Mouse (Mus musculus): ENCODE measurements around the gene Dync1h1.

The Dync1h1 gene

DNA sequence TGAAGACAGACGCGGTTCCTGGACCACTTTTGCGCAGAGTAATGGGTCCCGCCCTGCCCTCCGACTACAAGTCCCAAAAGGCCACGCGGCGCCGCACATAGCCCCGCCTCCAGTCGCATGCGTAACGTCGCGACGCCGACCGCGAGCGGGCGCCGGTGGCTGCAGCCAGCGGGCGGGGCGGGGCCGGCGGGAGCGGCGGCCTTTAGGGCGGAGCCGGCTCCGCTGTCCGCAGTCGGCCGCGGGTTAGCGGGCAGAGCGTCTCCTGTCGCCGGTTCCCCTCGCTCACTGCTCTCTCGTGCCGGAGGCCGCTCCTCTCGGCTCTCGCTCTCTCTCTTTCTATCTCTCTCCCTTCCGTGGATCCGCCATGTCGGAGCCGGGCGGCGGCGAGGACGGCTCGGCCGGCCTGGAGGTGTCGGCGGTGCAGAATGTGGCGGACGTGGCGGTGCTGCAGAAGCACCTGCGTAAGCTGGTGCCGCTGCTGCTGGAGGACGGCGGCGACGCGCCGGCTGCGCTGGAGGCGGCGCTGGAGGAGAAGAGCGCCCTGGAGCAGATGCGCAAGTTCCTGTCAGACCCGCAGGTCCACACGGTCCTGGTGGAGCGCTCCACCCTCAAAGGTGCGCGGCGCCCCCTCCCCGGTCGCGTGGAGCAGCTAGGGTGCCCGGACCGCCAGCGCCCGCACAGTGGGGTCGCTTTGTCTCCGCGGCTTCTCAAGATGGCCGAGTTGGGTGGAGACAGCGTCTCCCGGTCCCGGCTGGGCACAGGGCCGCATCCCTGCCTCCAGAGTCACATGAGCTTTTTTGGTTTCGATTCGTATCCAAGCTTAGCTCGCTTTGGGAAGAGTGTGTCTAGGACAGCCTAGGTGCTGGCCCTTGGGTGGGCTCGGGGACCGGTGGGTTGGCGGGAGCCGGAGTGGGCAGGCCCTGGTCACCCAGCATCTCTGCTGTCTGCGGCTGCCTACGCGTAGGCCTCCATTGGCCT, at the start of gene Dync1h1:
TSS of gene Dync1h1 (plus strand) at position 212 of the 978 bp plus-strand sequence.
- DNase-seq, result peak; percentile 92

GRCm38 (mm10) chr12:110552113-110552512, 49.1 kb upstream of the Dync1h1 start:
- no peak for DNase-seq

- DNase-seq, result no peak
Measured at GRCm38 (mm10) chr12:110553362-110553761, 47.9 kb upstream of the Dync1h1 start.

DNA sequence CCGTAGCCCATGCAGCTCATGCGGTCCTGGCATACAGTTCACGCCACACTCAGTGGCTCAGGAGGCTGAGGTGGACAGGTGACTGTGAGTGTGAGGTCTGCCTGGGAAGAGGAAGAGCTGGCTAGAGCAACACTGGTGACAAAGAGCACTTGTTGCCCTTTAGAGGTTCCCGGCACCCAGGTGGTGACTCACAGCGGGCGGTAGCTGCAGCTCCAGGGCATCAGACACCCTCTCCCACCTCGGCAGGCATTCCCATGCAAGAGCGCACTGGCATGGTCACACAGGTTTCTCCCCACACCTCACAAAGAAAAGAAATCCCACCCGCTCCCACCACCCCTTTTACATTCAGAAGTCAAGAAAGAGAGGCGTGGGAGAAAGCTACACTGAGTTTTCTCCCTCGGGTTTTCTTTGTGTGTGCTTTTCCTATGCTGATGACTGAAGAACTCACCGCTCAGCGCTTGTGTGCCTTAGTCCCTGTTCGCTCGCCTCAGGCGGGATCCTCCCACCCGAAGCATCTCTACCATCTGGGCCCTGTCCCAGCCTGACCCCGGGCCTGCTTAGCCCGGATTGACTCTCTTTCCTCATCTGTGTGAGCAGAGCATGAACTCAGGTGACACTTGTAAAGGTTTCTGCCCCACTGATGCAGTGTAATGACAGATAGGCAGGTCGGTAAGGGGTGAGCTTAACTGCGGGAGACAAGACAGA, 45.6 kb upstream of the Dync1h1 start:
- DNase-seq, result no peak

GRCm38 (mm10) chr12:110556861-110557628, 44.2 kb upstream of the Dync1h1 start:
- no peak for DNase-seq

- no peak for DNase-seq
Measured at GRCm38 (mm10) chr12:110558175-110558574, 43.1 kb upstream of the Dync1h1 start.

GRCm38 (mm10) chr12:110563383-110563782, 37.9 kb upstream of the Dync1h1 start:
- no peak for DNase-seq

DNA sequence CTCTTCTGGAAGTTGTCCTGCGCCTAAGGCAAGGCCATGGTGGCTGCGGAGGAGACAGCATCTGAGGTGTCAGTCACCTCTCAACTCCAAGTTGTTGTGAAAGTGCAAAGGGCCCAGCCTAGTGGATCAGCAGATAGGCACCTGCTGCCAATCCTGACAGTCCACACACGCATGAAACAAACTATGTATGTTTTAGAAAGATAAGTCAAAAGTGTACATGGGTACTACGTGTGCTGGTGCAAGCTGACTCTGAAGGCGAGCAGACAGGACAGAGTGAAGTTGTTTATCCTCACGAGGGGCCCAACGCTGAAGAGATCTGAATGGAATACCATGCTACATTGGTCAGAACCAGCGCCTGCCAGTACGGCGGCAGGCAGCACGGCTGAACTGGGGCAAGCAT, 36.4 kb upstream of the Dync1h1 start:
- no peak for DNase-seq

DNA sequence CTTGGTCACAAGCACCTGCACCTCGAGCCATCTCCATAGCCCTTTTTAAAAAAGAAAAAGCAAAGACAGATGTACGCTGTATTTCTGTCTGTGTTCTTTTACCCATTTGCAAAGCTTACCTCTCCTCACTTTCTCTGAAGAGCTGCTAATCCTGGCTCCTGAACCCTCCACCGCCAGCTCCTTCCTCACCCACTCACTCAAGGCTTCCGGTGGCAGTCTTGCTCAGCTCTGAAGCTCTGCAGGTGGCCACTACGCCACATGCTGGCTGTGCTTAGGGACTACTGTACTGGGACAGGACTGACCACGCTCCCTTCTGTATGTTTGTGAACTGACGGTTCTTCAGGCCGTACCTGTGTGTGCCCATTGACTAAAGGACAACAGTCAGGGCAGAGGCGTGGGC, 34.9 kb upstream of the Dync1h1 start:
- DNase-seq, result no peak

GRCm38 (mm10) chr12:110571050-110571449, 30.2 kb upstream of the Dync1h1 start:
- DNase-seq, result no peak

- DNase-seq, result no peak
Measured at GRCm38 (mm10) chr12:110572351-110572750, 28.9 kb upstream of the Dync1h1 start.

DNA sequence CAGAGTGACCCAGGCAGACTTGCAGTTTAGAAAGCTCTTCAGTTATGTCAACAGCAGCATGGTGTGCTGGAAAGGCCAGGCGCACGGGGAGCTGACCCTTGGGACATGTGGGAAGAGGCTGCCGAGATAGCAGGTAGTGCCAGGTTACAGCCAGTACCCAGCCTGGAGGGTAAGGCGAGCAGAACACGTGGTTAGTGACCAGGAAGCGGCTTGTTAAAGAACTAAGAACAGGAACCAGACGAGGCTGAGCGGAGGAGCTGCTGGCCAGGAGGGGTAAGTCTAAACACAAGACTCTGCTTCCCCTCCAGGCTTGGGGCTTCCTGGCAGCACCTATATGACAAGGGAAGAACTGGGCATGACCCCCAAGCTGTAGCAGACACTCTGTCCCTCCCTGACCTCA, 27.6 kb upstream of the Dync1h1 start:
- no peak for DNase-seq

DNA sequence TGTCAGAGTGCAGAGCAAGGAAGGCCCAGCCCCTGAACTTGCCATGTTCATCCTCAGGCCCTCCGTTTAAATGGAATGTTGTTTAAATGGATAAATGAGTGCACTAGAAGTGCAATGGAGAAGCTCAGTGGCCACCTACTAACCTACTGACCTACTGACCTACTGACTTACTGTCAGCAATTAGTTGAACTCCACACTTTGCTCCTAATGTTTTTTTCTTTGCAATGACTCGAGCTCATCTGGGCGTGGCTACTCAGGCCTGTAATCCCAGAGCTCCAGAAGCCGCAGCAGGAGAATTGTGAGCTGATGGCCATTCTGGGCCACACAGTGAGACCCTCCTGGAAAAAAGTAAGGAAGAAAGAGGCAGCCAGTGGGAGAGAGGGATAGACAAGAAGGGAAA, 25.3 kb upstream of the Dync1h1 start:
- DNase-seq, result no peak

DNA sequence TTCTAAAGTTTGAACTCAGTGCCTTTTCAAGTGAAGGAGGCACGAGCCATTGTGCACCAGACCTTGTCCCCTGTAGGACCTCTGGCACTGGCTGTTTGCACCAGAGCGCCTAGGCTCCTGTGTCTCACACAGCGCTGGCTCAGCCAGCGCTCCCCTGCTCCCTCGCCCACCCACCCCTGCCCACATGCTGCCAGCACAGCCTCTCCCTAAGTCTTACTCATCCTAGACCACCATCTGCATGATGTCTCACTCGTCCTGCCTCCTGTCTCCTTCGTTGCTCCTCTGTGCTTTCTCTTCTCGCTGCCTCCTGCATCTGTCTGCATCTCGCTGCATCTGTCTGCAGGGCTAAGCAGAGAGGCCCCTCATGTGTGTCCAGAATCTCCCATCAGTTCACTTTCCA, 22.9 kb upstream of the Dync1h1 start:
- no peak for DNase-seq

DNA sequence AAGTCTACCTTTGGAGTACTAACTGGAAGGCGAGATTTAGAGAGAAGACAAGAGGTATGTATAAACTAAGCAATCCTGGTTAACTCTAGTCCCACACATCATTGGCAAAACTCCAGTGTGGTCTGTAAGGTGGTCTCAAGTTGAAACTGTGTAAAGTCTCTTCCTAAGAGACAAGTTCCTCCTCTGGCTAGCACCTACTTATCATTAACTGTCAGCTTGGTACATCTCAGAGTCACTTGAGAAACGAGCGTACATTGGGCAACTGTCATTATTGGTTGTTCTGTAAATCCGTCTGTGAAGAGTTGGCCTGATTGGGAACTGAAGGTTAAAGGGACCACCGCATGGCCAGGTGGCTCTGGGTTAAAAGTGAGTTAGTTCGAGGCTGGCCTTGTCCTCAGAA, 12.6 kb upstream of the Dync1h1 start:
- no peak for DNase-seq

- no peak for DNase-seq
Measured at GRCm38 (mm10) chr12:110590804-110591259, 10.4 kb upstream of the Dync1h1 start.

- DNase-seq, result peak; percentile 100
Measured at GRCm38 (mm10) chr12:110591260-110591883, 9.9 kb upstream of the Dync1h1 start.

- peak; percentile 84 for DNase-seq
Measured at GRCm38 (mm10) chr12:110598527-110598926, 2.7 kb upstream of the Dync1h1 start.

- peak; percentile 53 for DNase-seq
Measured at GRCm38 (mm10) chr12:110599791-110600190, 1.5 kb upstream of the Dync1h1 start.

GRCm38 (mm10) chr12:110600225-110600991, 844 bp upstream of the Dync1h1 start:
- DNase-seq, result peak; percentile 64

DNA sequence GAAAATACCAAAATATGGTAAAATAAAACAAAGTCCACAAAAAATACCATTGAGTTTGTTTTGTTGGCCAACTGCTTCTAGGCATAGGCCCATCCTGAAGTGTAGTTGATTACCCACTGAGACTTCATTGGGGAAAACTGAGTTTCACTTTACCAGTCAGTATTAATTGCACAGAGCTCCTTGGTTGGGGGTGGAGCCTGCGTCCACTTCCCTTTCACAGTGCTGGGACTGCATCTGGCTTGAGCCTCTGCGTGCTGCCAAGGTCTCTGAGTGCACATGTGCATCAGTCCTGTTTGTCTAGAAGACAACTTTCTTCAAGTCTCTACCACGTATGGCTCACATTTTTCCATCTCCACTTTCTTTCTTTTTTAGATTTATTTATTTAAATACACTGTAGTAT, 4.9 kb downstream of the Dync1h1 start:
- DNase-seq, result no peak

- DNase-seq, result no peak
Measured at GRCm38 (mm10) chr12:110606676-110607075, 5.4 kb downstream of the Dync1h1 start.
